Mouse (Mus musculus) inflammation-experienced regulatory T-cells (primary cell): ENCODE results near the gene Mindy4. TPM values are rescaled to one million over a fixed set of nuclear protein-coding genes. Genes with fewer than 3 reads are reported as not detected.

Experiments used
- polyA plus RNA-seq, 2 experiments: library from polyadenylated mRNA; unstranded; fragments of 100-300 nt; shearing (Covaris generic); gene quantifications; one replicate each; pipeline ENCODE4 v1.2.1; 2017

Gene Mindy4
- under 1 TPM; 0.10 to 0.37 TPM for polyA plus RNA-seq

GRCm38 (mm10) chr6:55202913-55203910 lies at the start of gene Mindy4:
TSS of gene Mindy4 (plus strand) at chr6:55203383.

GRCm38 (mm10) chr6:55174741-55175181 lies 28.4 kb upstream of the Mindy4 start, which contains the start of gene Inmt:
TSS of gene Inmt (minus strand) at chr6:55175043.

GRCm38 (mm10) chr6:55335989-55336514 lies 132.9 kb downstream of the Mindy4 start, which contains the start of gene Aqp1:
TSS of gene Aqp1 (plus strand) at chr6:55336432.

Other genes with a start within 250 kb of the Mindy4 start
- gene Nod1, start 230.8 kb upstream of the Mindy4 start, polyA plus RNA-seq = 10 to 100 TPM; 42.5 to 43.4 TPM
- gene Ggct, start 210.4 kb upstream of the Mindy4 start, polyA plus RNA-seq = 10 to 100 TPM; 35.4 to 46.4 TPM
- gene Gars, start 165.4 kb upstream of the Mindy4 start, polyA plus RNA-seq = 100 to 1,000 TPM in 1 of 2 experiments, 10 to 100 TPM in 1; 82.0 to 120 TPM
- 1 to 10 TPM in 1 of 2 experiments, under 1 TPM in 1; 0.18 to 3.0 TPM for gene Crhr2, start 70.4 kb upstream of the Mindy4 start, polyA plus RNA-seq
- not detected for gene Inmt, start 28.3 kb upstream of the Mindy4 start, polyA plus RNA-seq
- gene Aqp1, start 133.0 kb downstream of the Mindy4 start, polyA plus RNA-seq = not detected
- gene Ghrhr, start 172.9 kb downstream of the Mindy4 start, polyA plus RNA-seq = under 1 TPM in 1 of 2 experiments, not detected in 1; 0.12 TPM
- gene Adcyap1r1, start 248.6 kb downstream of the Mindy4 start, polyA plus RNA-seq = under 1 TPM in 1 of 2 experiments, not detected in 1; 0.27 TPM